Mouse (Mus musculus) liver, adult 2 months (tissue): ENCODE results near the gene Tefm. TPM values are rescaled to one million over a fixed set of nuclear protein-coding genes. Genes with fewer than 3 reads are reported as not detected.

Experiments
- DNase-seq: peaks from one replicate; pipeline ENCODE4 v3.0.0-alpha.2; 2011; ENCODE audit warnings: low read depth, low spot score; ENCODE audit errors: extremely low read depth
- H3K27ac ChIP-seq: fragments of 200-500 bp; replicated peaks from 2 replicates; pipeline ENCODE4 v1.5.1; 2012; ENCODE audit warnings: low read depth, mild to moderate bottlenecking, control low read depth, inconsistent platforms, low read length; ENCODE audit not compliant: insufficient read depth
- H3K27me3 ChIP-seq: fragments of 200-500 bp; 2 replicates; pipeline ENCODE4 v1.6.1; 2012; ENCODE audit warnings: mild to moderate bottlenecking, moderate library complexity, low read length, inconsistent platforms; ENCODE audit not compliant: control insufficient read depth, insufficient read depth
- H3K36me3 ChIP-seq: fragments of 200-500 bp; 2 replicates; pipeline ENCODE4 v1.6.1; 2012; ENCODE audit warnings: low read length, inconsistent platforms; ENCODE audit not compliant: control insufficient read depth, insufficient read depth
- H3K4me1 ChIP-seq: fragments of 200-500 bp; 2 replicates; pipeline ENCODE4 v1.6.1; 2011; ENCODE audit warnings: low read length; ENCODE audit not compliant: control insufficient read depth, insufficient read depth
- H3K4me3 ChIP-seq: fragments of 200-500 bp; 2 replicates; pipeline ENCODE4 v1.5.1; 2011; ENCODE audit warnings: low read depth, mild to moderate bottlenecking, control low read depth, low read length, moderate library complexity; ENCODE audit not compliant: insufficient read depth
- H3K79me2 ChIP-seq: fragments of 200-500 bp; 2 replicates; pipeline ENCODE4 v1.6.1; 2012; ENCODE audit warnings: inconsistent platforms, mild to moderate bottlenecking, low read length, moderate library complexity; ENCODE audit not compliant: control insufficient read depth, insufficient read depth
- H3K9ac ChIP-seq: fragments of 200-500 bp; 2 replicates; pipeline ENCODE4 v1.6.1; 2012; ENCODE audit warnings: low read depth, mild to moderate bottlenecking, control low read depth, inconsistent platforms, low read length
- CTCF ChIP-seq: fragments of 200-500 bp; IDR thresholded peaks from 2 replicates; pipeline ENCODE4 v1.5.1; 2011; ENCODE audit warnings: low read depth, low read length, control low read depth
- POLR2A ChIP-seq: fragments of 200-500 bp; IDR thresholded peaks from 2 replicates; pipeline ENCODE4 v1.6.1; 2011; ENCODE audit warnings: low read length, control low read depth; ENCODE audit not compliant: insufficient read depth; ENCODE audit errors: extremely low read depth
- WGBS: fragments of 180-500 bp; shearing (Covaris S2); methylation state at CpG from one replicate; pipeline ENCODE4 v1.1.7; 2018; 5-methylcytosine and 5-hydroxymethylcytosine counted together
- polyA plus RNA-seq: library from polyadenylated mRNA; depleted of rRNA; stranded (reverse); fragments of >200 nt; gene quantifications from 2 replicates; pipeline ENCODE4 v1.2.3, GENCODE M21; 2012
- total RNA-seq: library from RNA; depleted of rRNA; stranded (reverse); fragments of >200 nt; gene quantifications from 2 replicates; pipeline ENCODE4 v1.2.3, GENCODE M21; 2014

Gene Tefm
- total and polyA plus RNA-seq, 2 experiments = 5.0 to 20.5 TPM

GRCm38 (mm10) chr11:80163362-80164116 is 21.6 kb upstream of the Tefm start:
- Histone ChIP-seq H3K4me3 (no peak overlapping the region), H3K36me3 (peaks cover 58% of the 10 kb centered on the region), H3K79me2 (no peaks in the 10 kb centered on the region; the same call in 1 of the 2 replicates), H3K27ac (0 out of 2 replicates have a peak overlapping the region, but pooled peaks have one; percentile 12), H3K4me1 (peaks cover 22% of the 10 kb centered on the region; the same call in 1 of the 2 replicates), H3K9ac (no peak overlapping the region), H3K27me3 (no peaks in the 10 kb centered on the region)
- 79% methylated on average over 7 of the region's 7 CpGs for WGBS
- DNase-seq = no peak
- TF ChIP-seq POLR2A (no peak), CTCF (no peak)

GRCm38 (mm10) chr11:80161041-80161440 is 19.1 kb upstream of the Tefm start:
- WGBS = 51% methylated on average over 4 of the region's 4 CpGs
- H3K27me3 ChIP-seq = no peaks in the 10 kb centered on the region

GRCm38 (mm10) chr11:80159018-80159417 is 17.0 kb upstream of the Tefm start:
- TF ChIP-seq CTCF (no peak), POLR2A (no peak)
- H3K27me3 ChIP-seq = no peaks in the 10 kb centered on the region
- WGBS = 22% methylated on average over 7 of the region's 7 CpGs
- peak overlapping the region; percentile 45 for H3K9ac ChIP-seq
- H3K79me2 ChIP-seq = peaks cover 17% of the 10 kb centered on the region; the same call in 1 of the 2 replicates
- 0 out of 2 replicates have a peak overlapping the region, but pooled peaks have one; percentile 16 for H3K4me3 ChIP-seq
- H3K27ac ChIP-seq = peak overlapping the region; percentile 79
- peaks cover 42% of the 10 kb centered on the region; the same call in 1 of the 2 replicates for H3K36me3 ChIP-seq
- peak; percentile 97 for DNase-seq
- peaks cover 39% of the 10 kb centered on the region for H3K4me1 ChIP-seq

More at GRCm38 (mm10) chr11:80161041-80161440, 19.1 kb upstream of the Tefm start:
- peaks cover 29% of the 10 kb centered on the region for H3K4me1 ChIP-seq
- 0 out of 2 replicates have a peak overlapping the region, but pooled peaks have one; percentile 21 for H3K9ac ChIP-seq
- H3K4me3 ChIP-seq = no peak overlapping the region
- DNase-seq = no peak
- TF ChIP-seq CTCF (no peak), POLR2A (no peak)
- H3K79me2 ChIP-seq = no peaks in the 10 kb centered on the region; the same call in 1 of the 2 replicates
- peaks cover 54% of the 10 kb centered on the region; the same call in 1 of the 2 replicates for H3K36me3 ChIP-seq
- H3K27ac ChIP-seq = no peak overlapping the region; the same call in 1 of the 2 replicates

- peaks cover 17% of the 10 kb centered on the region; the same call in 1 of the 2 replicates for H3K79me2 ChIP-seq
- no peak for TF ChIP-seq POLR2A
- no peak for TF ChIP-seq CTCF
- 64% methylated on average over 4 of the region's 4 CpGs for WGBS
- H3K9ac ChIP-seq = no peak overlapping the region; the same call in 1 of the 2 replicates
- H3K27me3 ChIP-seq = no peaks in the 10 kb centered on the region
- H3K4me3 ChIP-seq = no peak overlapping the region
- H3K4me1 ChIP-seq = peaks cover 38% of the 10 kb centered on the region
- H3K36me3 ChIP-seq = peaks cover 22% of the 10 kb centered on the region; the same call in 1 of the 2 replicates
- peak overlapping the region; percentile 49 for H3K27ac ChIP-seq
- DNase-seq = no peak
These were observed 14.9 kb upstream of the Tefm start for GRCm38 (mm10) chr11:80156841-80157240.

GRCm38 (mm10) chr11:80155961-80156360 is 14.0 kb upstream of the Tefm start:
- TF ChIP-seq POLR2A = no peak
- TF ChIP-seq CTCF = no peak
- Histone ChIP-seq H3K27me3 (no peaks in the 10 kb centered on the region), H3K27ac (peak overlapping the region; percentile 94), H3K4me1 (peaks cover 32% of the 10 kb centered on the region), H3K4me3 (peak overlapping the region; percentile 93), H3K9ac (peak overlapping the region; percentile 98), H3K36me3 (peaks cover 17% of the 10 kb centered on the region; the same call in 1 of the 2 replicates), H3K79me2 (peaks cover 17% of the 10 kb centered on the region; the same call in 1 of the 2 replicates)
- WGBS = 73% methylated on average over 4 of the region's 4 CpGs
- no peak for DNase-seq

- H3K27ac ChIP-seq = peak overlapping the region; percentile 94
- peaks cover 16% of the 10 kb centered on the region; the same call in 1 of the 2 replicates for H3K36me3 ChIP-seq
- DNase-seq = no peak
- H3K79me2 ChIP-seq = peaks cover 17% of the 10 kb centered on the region; the same call in 1 of the 2 replicates
- H3K4me3 ChIP-seq = peak overlapping the region; percentile 93
- H3K4me1 ChIP-seq = peaks cover 31% of the 10 kb centered on the region
- no peaks in the 10 kb centered on the region for H3K27me3 ChIP-seq
- TF ChIP-seq POLR2A (no peak), CTCF (no peak)
- H3K9ac ChIP-seq = peak overlapping the region; percentile 98
- 77% methylated on average over 8 of the region's 8 CpGs for WGBS
These were observed 13.6 kb upstream of the Tefm start for GRCm38 (mm10) chr11:80155541-80155940.
